Mouse (Mus musculus): ENCODE measurements around the gene Tcte2.

DNA sequence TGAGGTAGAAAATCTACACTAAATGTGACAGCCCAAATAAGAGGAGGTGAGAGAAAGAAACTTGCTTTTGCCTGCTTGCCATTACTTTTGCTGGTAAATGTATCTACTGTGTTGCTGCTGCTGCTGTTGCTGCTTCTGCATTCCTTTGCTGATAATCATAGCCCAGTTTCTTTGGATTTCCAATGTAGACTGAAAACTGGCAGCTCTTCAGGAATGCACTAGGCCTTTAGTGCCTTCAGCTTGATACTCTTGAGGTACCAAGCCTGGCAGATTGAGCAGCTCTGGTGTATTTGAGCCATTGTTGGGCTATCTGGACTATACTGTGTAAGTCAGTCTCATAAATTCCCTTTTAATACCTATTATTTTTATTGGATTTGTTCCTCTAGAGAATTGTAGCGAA lies 17.2 kb upstream of the Tcte2 start:
- TF ChIP-seq POLR2A (IDR thresholded peaks at IDR 0.05; ENCODE audit: low read depth, low read length): no peak
- no peak for TF ChIP-seq CTCF (conservative IDR thresholded peaks at IDR 0.05; ENCODE audit: insufficient read depth, insufficient read length, low read depth, low read length)
